Mouse (Mus musculus): Measurements from ENCODE around the gene Hes1. TPM values are rescaled to one million over a fixed set of nuclear protein-coding genes. Genes with fewer than 3 reads are reported as not detected.

Hes1 gene
- polyA plus RNA-seq, 1 experiment = 9.7 TPM

- TF ChIP-seq CTCF (IDR thresholded peaks at IDR 0.05; ENCODE audit: control insufficient read depth, insufficient read depth, insufficient replicate concordance, low read depth, low read length) = no peak
- TF ChIP-seq POLR2A (IDR thresholded peaks at IDR 0.05; ENCODE audit: control insufficient read depth, low read depth, low read length) = no peak
- no peak overlapping the region for H3K27ac ChIP-seq (ENCODE audit: control insufficient read depth, insufficient read depth, low read depth, low read length)
- no peaks in the 10 kb centered on the region for H3K27me3 ChIP-seq (ENCODE audit: control insufficient read depth, insufficient read depth, low read length)
- no peaks in the 10 kb centered on the region for H3K36me3 ChIP-seq (ENCODE audit: control insufficient read depth, insufficient read depth, low read length)
- H3K4me3 ChIP-seq (ENCODE audit: control insufficient read depth, low read depth, low read length) = no peak overlapping the region
- no peaks in the 10 kb centered on the region for H3K4me1 ChIP-seq (ENCODE audit: control insufficient read depth, insufficient read depth, low read length)
Observed at GRCm38 (mm10) chr16:30029264-30030003, 34.8 kb upstream of the Hes1 start.

GRCm38 (mm10) chr16:30032326-30032904 is 31.8 kb upstream of the Hes1 start:
- H3K27me3 ChIP-seq (ENCODE audit: control insufficient read depth, insufficient read depth, low read length) = no peaks in the 10 kb centered on the region
- no peak overlapping the region for H3K27ac ChIP-seq (ENCODE audit: control insufficient read depth, insufficient read depth, low read depth, low read length)
- H3K4me1 ChIP-seq (ENCODE audit: control insufficient read depth, insufficient read depth, low read length) = no peaks in the 10 kb centered on the region

GRCm38 (mm10) chr16:30033390-30033789 is 30.8 kb upstream of the Hes1 start:
- Histone ChIP-seq H3K27me3 (ENCODE audit: control insufficient read depth, insufficient read depth, low read length) (no peaks in the 10 kb centered on the region), H3K4me1 (ENCODE audit: control insufficient read depth, insufficient read depth, low read length) (no peaks in the 10 kb centered on the region), H3K27ac (ENCODE audit: control insufficient read depth, insufficient read depth, low read depth, low read length) (no peak overlapping the region), H3K36me3 (ENCODE audit: control insufficient read depth, insufficient read depth, low read length) (no peaks in the 10 kb centered on the region), H3K4me3 (ENCODE audit: control insufficient read depth, low read depth, low read length) (no peak overlapping the region)
- no peak for TF ChIP-seq CTCF (IDR thresholded peaks at IDR 0.05; ENCODE audit: control insufficient read depth, insufficient read depth, insufficient replicate concordance, low read depth, low read length)
- no peak for TF ChIP-seq POLR2A (IDR thresholded peaks at IDR 0.05; ENCODE audit: control insufficient read depth, low read depth, low read length)

More at GRCm38 (mm10) chr16:30032326-30032904, 31.8 kb upstream of the Hes1 start:
- TF ChIP-seq CTCF (IDR thresholded peaks at IDR 0.05; ENCODE audit: control insufficient read depth, insufficient read depth, insufficient replicate concordance, low read depth, low read length) (no peak), POLR2A (IDR thresholded peaks at IDR 0.05; ENCODE audit: control insufficient read depth, low read depth, low read length) (no peak)
- H3K36me3 ChIP-seq (ENCODE audit: control insufficient read depth, insufficient read depth, low read length) = no peaks in the 10 kb centered on the region
- H3K4me3 ChIP-seq (ENCODE audit: control insufficient read depth, low read depth, low read length) = no peak overlapping the region

GRCm38 (mm10) chr16:30034001-30034400 is 30.2 kb upstream of the Hes1 start:
- TF ChIP-seq POLR2A (IDR thresholded peaks at IDR 0.05; ENCODE audit: control insufficient read depth, low read depth, low read length) (no peak), CTCF (IDR thresholded peaks at IDR 0.05; ENCODE audit: control insufficient read depth, insufficient read depth, insufficient replicate concordance, low read depth, low read length) (no peak)
- Histone ChIP-seq H3K4me1 (ENCODE audit: control insufficient read depth, insufficient read depth, low read length) (no peaks in the 10 kb centered on the region), H3K27ac (ENCODE audit: control insufficient read depth, insufficient read depth, low read depth, low read length) (no peak overlapping the region), H3K27me3 (ENCODE audit: control insufficient read depth, insufficient read depth, low read length) (no peaks in the 10 kb centered on the region), H3K4me3 (ENCODE audit: control insufficient read depth, low read depth, low read length) (no peak overlapping the region), H3K36me3 (ENCODE audit: control insufficient read depth, insufficient read depth, low read length) (no peaks in the 10 kb centered on the region)

- Histone ChIP-seq H3K4me3 (ENCODE audit: control insufficient read depth, low read depth, low read length) (no peak overlapping the region), H3K36me3 (ENCODE audit: control insufficient read depth, insufficient read depth, low read length) (no peaks in the 10 kb centered on the region), H3K4me1 (ENCODE audit: control insufficient read depth, insufficient read depth, low read length) (no peaks in the 10 kb centered on the region), H3K27ac (ENCODE audit: control insufficient read depth, insufficient read depth, low read depth, low read length) (no peak overlapping the region), H3K27me3 (ENCODE audit: control insufficient read depth, insufficient read depth, low read length) (no peaks in the 10 kb centered on the region)
- no peak for TF ChIP-seq CTCF (IDR thresholded peaks at IDR 0.05; ENCODE audit: control insufficient read depth, insufficient read depth, insufficient replicate concordance, low read depth, low read length)
- TF ChIP-seq POLR2A (IDR thresholded peaks at IDR 0.05; ENCODE audit: control insufficient read depth, low read depth, low read length) = no peak
Observed at GRCm38 (mm10) chr16:30034521-30034920, 29.7 kb upstream of the Hes1 start.

- Histone ChIP-seq H3K27me3 (ENCODE audit: control insufficient read depth, insufficient read depth, low read length) (no peaks in the 10 kb centered on the region), H3K4me3 (ENCODE audit: control insufficient read depth, low read depth, low read length) (no peak overlapping the region), H3K36me3 (ENCODE audit: control insufficient read depth, insufficient read depth, low read length) (no peaks in the 10 kb centered on the region), H3K27ac (ENCODE audit: control insufficient read depth, insufficient read depth, low read depth, low read length) (no peak overlapping the region), H3K4me1 (ENCODE audit: control insufficient read depth, insufficient read depth, low read length) (no peaks in the 10 kb centered on the region; the same call in 1 of the 2 replicates)
- TF ChIP-seq POLR2A (IDR thresholded peaks at IDR 0.05; ENCODE audit: control insufficient read depth, low read depth, low read length) (no peak), CTCF (IDR thresholded peaks at IDR 0.05; ENCODE audit: control insufficient read depth, insufficient read depth, insufficient replicate concordance, low read depth, low read length) (no peak)
Observed at GRCm38 (mm10) chr16:30034979-30035440, 29.2 kb upstream of the Hes1 start.

GRCm38 (mm10) chr16:30036104-30036503 is 28.1 kb upstream of the Hes1 start:
- TF ChIP-seq POLR2A (IDR thresholded peaks at IDR 0.05; ENCODE audit: control insufficient read depth, low read depth, low read length) (no peak), CTCF (IDR thresholded peaks at IDR 0.05; ENCODE audit: control insufficient read depth, insufficient read depth, insufficient replicate concordance, low read depth, low read length) (no peak)
- Histone ChIP-seq H3K27me3 (ENCODE audit: control insufficient read depth, insufficient read depth, low read length) (no peaks in the 10 kb centered on the region), H3K4me3 (ENCODE audit: control insufficient read depth, low read depth, low read length) (no peak overlapping the region), H3K4me1 (ENCODE audit: control insufficient read depth, insufficient read depth, low read length) (peaks cover 3% of the 10 kb centered on the region), H3K36me3 (ENCODE audit: control insufficient read depth, insufficient read depth, low read length) (no peaks in the 10 kb centered on the region), H3K27ac (ENCODE audit: control insufficient read depth, insufficient read depth, low read depth, low read length) (no peak overlapping the region)

Measured in testis, adult 2 months (tissue).